Mouse (Mus musculus): ENCODE measurements at regions not wholly inside any gene's neighbourhood (a gene's known extent, or its start where the extent isn't known, plus 50 kb on each side); places are given as distances from the start of the nearest gene placed in this dataset.

DNA sequence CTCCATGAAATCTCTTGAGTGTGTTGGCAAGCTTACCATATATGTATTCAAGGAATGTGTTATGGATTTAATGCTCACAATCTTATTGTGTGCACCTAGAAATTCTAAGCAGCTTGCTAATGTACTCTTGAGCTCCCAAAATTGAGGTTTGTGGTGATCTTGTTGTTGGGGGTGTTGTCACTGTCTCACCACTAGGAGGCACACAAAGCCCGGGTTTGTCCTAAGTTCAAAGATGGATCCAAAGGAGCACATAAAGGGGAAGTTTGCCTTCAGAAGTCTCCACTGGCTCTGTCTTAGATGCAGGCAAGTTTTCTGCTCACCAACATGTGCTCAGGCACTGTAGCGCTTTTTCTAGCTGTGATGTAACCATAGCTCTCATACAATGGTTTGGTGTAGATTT lies 151.8 kb downstream of the Mrgpra4 start:
- no peak for DNase-seq (ENCODE audit: low spot score in 2 of 2)

DNA sequence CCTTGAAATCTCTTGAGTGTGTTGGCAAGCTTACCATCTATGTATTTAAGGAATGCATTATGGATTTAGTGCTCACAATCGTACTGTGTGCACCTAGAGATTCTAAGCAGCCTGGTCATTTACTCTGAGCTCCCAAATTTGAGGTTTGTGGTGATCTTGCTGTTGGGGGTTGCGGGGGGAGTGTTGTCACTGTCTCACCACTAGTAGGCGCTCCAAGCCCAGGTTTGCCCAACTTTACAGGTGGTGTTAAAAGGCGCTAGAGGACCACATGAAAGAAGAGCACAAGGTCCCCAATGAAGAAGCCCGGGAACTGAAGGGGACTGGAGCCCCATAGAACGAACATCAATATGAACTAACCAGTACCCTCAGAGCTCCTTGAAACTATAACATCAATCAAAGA lies 180.2 kb upstream of the Mrgpra3 start:
- no peak for DNase-seq (ENCODE audit: low spot score in 2 of 2)

DNA sequence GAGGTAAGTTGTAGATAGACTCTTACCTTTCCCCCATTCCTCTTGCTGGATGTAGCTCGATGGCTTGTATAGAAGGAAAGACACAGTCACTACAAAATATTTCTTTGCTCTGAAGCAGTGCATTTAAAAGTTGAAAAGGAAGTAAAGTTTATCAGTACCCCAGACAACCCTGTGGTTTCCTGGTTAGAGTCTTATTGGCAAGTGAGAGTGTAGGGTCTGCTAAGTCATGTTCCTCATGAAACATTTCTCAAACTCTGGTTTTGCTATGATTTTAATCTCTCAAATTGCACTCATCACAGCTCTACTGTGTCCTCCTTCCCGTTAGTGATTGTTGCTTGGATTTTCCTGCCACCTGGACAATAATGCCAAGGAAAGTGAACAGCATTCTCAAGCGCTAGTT lies 146.4 kb upstream of the Mrgpra3 start:
- no peak for DNase-seq (ENCODE audit: low spot score in 2 of 2)

DNA sequence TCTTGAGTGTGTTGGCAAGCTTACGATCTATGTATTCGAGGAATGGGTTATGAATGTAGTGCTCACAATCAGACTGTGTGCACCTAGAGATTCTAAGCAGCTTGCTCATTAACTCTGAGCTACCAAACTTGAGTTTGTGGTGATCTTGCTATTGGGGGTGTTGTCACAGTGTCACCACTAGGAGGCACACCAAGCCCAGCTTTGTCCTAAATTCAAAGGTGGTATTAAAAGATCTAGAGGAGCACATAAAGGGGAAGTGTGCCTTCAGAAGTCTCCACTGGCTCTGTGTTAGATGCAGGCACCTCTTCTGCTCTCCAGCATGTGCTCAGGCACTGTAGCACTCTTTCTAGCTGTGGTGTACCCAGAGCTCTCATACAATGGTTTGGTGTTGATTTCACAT lies 138.9 kb upstream of the Mrgpra3 start:
- DNase-seq (ENCODE audit: low spot score in 2 of 2), result peak in 1 of 2 experiments; percentile 1

DNA sequence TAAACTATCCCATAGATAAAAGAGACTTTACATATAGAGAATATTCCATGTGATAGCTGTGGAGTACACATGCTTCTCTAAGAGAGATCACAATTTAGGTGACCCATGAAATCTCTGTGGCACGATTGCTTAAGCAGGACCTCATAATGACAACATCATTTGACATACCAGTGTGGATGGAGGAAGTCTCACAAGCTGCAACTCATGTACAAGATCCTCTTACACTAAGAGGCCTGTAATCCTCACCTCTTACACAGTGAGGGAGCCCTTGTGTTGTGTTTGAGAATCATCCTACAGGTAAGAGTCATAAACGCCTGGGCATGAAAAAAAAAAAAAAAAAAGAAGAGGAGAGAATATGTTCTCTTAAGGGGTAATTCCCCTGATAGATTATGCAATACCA lies 89.9 kb upstream of the Mrgpra3 start:
- DNase-seq (ENCODE audit: low spot score in 2 of 2), result no peak

DNA sequence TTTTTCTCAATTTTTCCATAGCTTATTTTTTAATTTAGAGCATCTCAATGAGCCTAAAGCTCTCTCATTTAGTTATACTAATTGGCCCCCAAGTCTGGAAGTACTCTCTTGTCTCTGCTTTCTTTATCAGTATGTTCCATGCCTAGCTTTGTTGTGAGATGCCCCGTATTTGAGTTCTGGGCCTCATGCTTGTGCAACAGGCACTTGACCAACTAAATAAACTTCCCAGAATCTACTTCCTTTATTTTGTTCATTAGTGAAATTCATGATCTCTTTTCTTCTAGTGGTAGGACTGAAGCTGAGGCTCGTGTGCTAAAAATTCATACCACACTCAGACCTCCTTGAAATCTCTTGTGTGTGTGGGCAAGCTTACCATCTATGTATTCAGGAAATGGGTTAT lies 75.8 kb upstream of the Mrgpra3 start:
- DNase-seq (ENCODE audit: low spot score in 2 of 2), result no peak

Measured in natural killer cell, adult 2 months (primary cell).